Mouse (Mus musculus): ENCODE data around the gene Ticrr.

- TF ChIP-seq CTCF (IDR thresholded peaks at IDR 0.05; ENCODE audit: low read depth) = no peak
- no peak for TF ChIP-seq EP300 (optimal IDR thresholded peaks at IDR 0.05)
Observed at GRCm38 (mm10) chr7:79628271-79628913, 31.6 kb upstream of the Ticrr start.
